In the genomic region with DNA sequence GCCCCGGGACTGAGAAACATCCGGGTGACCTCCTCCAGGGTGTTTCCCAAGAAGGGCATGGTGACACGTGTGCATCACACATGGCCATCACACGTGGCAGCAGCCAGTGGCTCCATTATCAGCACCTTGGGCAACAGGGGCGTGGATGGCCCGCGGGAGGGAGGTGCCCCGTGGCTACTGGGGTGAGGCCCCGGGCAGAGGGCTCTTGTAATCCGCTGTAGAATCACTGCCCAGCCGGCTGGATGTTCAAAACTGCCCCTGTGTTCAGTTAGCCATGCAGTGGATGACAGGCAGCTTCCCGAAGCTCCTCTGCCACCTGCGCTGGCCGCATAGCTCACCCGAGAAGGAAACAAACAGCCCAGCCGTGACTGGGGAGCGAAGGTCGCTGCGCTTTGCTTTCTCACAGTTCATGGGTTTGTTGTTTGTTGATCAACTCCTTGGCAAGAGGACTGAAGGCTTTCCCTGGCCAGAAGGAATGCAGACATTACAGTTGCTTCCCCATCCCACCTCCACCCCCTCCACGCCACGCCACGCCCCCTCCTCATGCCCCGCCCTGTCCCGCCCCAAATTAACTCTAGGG, we compare ENCODE assay signal across 8 mouse cellular contexts. TPM values are rescaled to one million over a fixed set of nuclear protein-coding genes. Genes with fewer than 3 reads are reported as not detected.
DNase-seq lines count a peak whose midpoint lies in the region; ATAC-seq and TF ChIP-seq lines count a peak whose summit lies in the region.

No protein-coding gene starts in this region.

- peak; percentile 50; the same call in 1 of the 2 replicates for ATAC-seq in common myeloid progenitor, adult 5-6 weeks (replicated peaks; ENCODE audit: low read depth, poor library complexity, severe bottlenecking)
- ATAC-seq in hindbrain, postnatal 0 days = no peak
- ATAC-seq in liver, embryonic 14.5 days (ENCODE audit: insufficient read depth) = peak; percentile 40; the same call in 1 of the 2 replicates

- H3K36me3 ChIP-seq in hindbrain, postnatal 0 days (ENCODE audit: insufficient read depth, low read length) = no peaks in the 10 kb centered on the region
- H3K36me3 ChIP-seq in liver, embryonic 14.5 days (replicated peaks; ENCODE audit: control insufficient read depth, insufficient read depth, low read depth) = no peaks in the 10 kb centered on the region
- H3K36me3 ChIP-seq in small intestine, adult 2 months (ENCODE audit: control insufficient read depth, insufficient read depth, low read length) = peaks cover 22% of the 10 kb centered on the region

- no peaks in the 10 kb centered on the region for H3K9me3 ChIP-seq in hindbrain, postnatal 0 days (ENCODE audit: low read length)
- no peaks in the 10 kb centered on the region for H3K9me3 ChIP-seq in liver, embryonic 14.5 days (ENCODE audit: control insufficient read depth, low read length)

- H3K27ac ChIP-seq in hindbrain, postnatal 0 days = no peak overlapping the region
- no peak overlapping the region for H3K27ac ChIP-seq in liver, embryonic 14.5 days
- peak overlapping the region; percentile 88 for H3K27ac ChIP-seq in small intestine, adult 2 months (ENCODE audit: insufficient read depth, low read depth, low read length)

- H3K4me2 ChIP-seq in hindbrain, postnatal 0 days (ENCODE audit: low read depth, low read length) = peak overlapping the region; percentile 34; the same call in 1 of the 2 replicates
- H3K4me2 ChIP-seq in liver, embryonic 14.5 days (ENCODE audit: low read depth) = peak overlapping the region; percentile 48

- TF ChIP-seq EP300 in liver, embryonic 14.5 days (IDR thresholded peaks at IDR 0.05; ENCODE audit: low read depth) = no peak

- WGBS in hindbrain, postnatal 0 days = 24% methylated on average over 24 of the region's 24 CpGs
- WGBS in liver, embryonic 14.5 days (ENCODE audit: insufficient replicate concordance) = 15% methylated on average over 24 of the region's 24 CpGs
- 11% methylated on average over 24 of the region's 24 CpGs for WGBS in small intestine, adult 2 months

- no peak for TF ChIP-seq CTCF in hindbrain, postnatal 0 days (IDR thresholded peaks at IDR 0.05; ENCODE audit: low read depth)
- TF ChIP-seq CTCF in liver, embryonic 14.5 days (IDR thresholded peaks at IDR 0.05; ENCODE audit: low read depth) = no peak
- TF ChIP-seq CTCF in small intestine, adult 2 months (IDR thresholded peaks at IDR 0.05; ENCODE audit: extremely low read depth, insufficient read length, insufficient replicate concordance, low read depth, low read length) = no peak

- H3K4me1 ChIP-seq in hindbrain, postnatal 0 days (ENCODE audit: insufficient read depth, low read length) = no peaks in the 10 kb centered on the region
- H3K4me1 ChIP-seq in liver, embryonic 14.5 days (replicated peaks; ENCODE audit: control insufficient read depth in 2 of 2, insufficient read depth in 2 of 2, low read length in 1 of 2) = peaks cover 2 to 7% of the 10 kb centered on the region in 2 experiments; a peak in 2 of 4 replicates
- peaks cover 24% of the 10 kb centered on the region for H3K4me1 ChIP-seq in small intestine, adult 2 months (ENCODE audit: control insufficient read depth, insufficient read depth, insufficient read length, low read length)

- H3K27me3 ChIP-seq in hindbrain, postnatal 0 days (ENCODE audit: insufficient read depth, low read length) = no peaks in the 10 kb centered on the region
- no peaks in the 10 kb centered on the region for H3K27me3 ChIP-seq in liver, embryonic 14.5 days (ENCODE audit: control insufficient read depth, insufficient read depth, low read length)
- no peaks in the 10 kb centered on the region for H3K27me3 ChIP-seq in small intestine, adult 2 months (ENCODE audit: control insufficient read depth, insufficient read depth, low read length)

- peak; percentile 60 for DNase-seq in adrenal gland, adult 2 months
- no peak for DNase-seq in adrenal gland, postnatal 4 days (ENCODE audit: low spot score in 2 of 2)
- DNase-seq in hindbrain, postnatal 0 days (ENCODE audit: low spot score) = no peak
- DNase-seq in liver, embryonic 14.5 days (ENCODE audit: low read depth in 3 of 3, low spot score in 3 of 3) = no peak
- no peak for DNase-seq in left cerebral cortex, adult 9 months (ENCODE audit: low spot score in 2 of 2)
- no peak for DNase-seq in right cerebral cortex, postnatal 36 days (ENCODE audit: low spot score in 2 of 2)

- no peak overlapping the region for H3K4me3 ChIP-seq in hindbrain, postnatal 0 days (ENCODE audit: low read length)
- peak overlapping the region; percentile 3 to 27; a peak in 3 of 4 replicates for H3K4me3 ChIP-seq in liver, embryonic 14.5 days (ENCODE audit: insufficient read depth in 1 of 2, low read depth in 2 of 2, low read length in 2 of 2)
- peak overlapping the region; percentile 49 for H3K4me3 ChIP-seq in small intestine, adult 2 months (ENCODE audit: low read depth, low read length)

- TF ChIP-seq POLR2A in small intestine, adult 2 months (IDR thresholded peaks at IDR 0.05; ENCODE audit: low read depth, low read length) = no peak

- H3K9ac ChIP-seq in hindbrain, postnatal 0 days (replicated peaks; ENCODE audit: low read length) = no peak overlapping the region
- peak overlapping the region; percentile 2; the same call in 1 of the 2 replicates for H3K9ac ChIP-seq in liver, embryonic 14.5 days (replicated peaks)

RNA-seq across cellular contexts. Expression of a gene that starts 13.7 kb away (rescaled TPM):
- total RNA-seq in adrenal gland, adult 2 months (2021) = 1 to 10 TPM in 1 of 2 experiments, under 1 TPM in 1; 0.90 to 9.9 TPM
- 8.9 and 10.5 TPM in 2 replicates for polyA plus RNA-seq in adrenal gland, adult 2 months (2012; rRNA removed)
- 1 to 10 TPM in 1 of 2 experiments, under 1 TPM in 1; 0.73 to 3.5 TPM for total RNA-seq in adrenal gland, postnatal 4 days (2021)
- not detected in 2 replicates for total RNA-seq in common myeloid progenitor, adult 5-6 weeks (2017)
- total RNA-seq in hindbrain, postnatal 0 days (2014; rRNA removed) = 1.5 and 2.9 TPM in 2 replicates
- polyA plus RNA-seq in hindbrain, postnatal 0 days (2015; fragmentation: Nextera tagmentation; extraction: Ambion mirVana) = 2.7 and 3.0 TPM in 2 replicates
- 0.08 and 0.19 TPM in 2 replicates for polyA plus RNA-seq in liver, embryonic 14.5 days (2012; rRNA removed)
- polyA plus RNA-seq in liver, embryonic 14.5 days (2014; fragmentation: Nextera tagmentation; extraction: Ambion mirVana) = 0.18 and 0.43 TPM in 2 replicates
- polyA plus RNA-seq in small intestine, adult 2 months (2012; rRNA removed) = 165 and 177 TPM in 2 replicates

RNA-seq across cellular contexts. Expression of a gene that starts 16.0 kb away (rescaled TPM):
- total RNA-seq in adrenal gland, adult 2 months (2021) = not detected
- polyA plus RNA-seq in adrenal gland, adult 2 months (2012; rRNA removed) = not detected in 2 replicates
- total RNA-seq in adrenal gland, postnatal 4 days (2021) = not detected
- not detected in 2 replicates for total RNA-seq in common myeloid progenitor, adult 5-6 weeks (2017)
- not detected in 2 replicates for total RNA-seq in hindbrain, postnatal 0 days (2014; rRNA removed)
- polyA plus RNA-seq in hindbrain, postnatal 0 days (2015; fragmentation: Nextera tagmentation; extraction: Ambion mirVana) = not detected in 2 replicates
- polyA plus RNA-seq in liver, embryonic 14.5 days (2012; rRNA removed) = 0.04 TPM in 1 of 2 replicates, not detected in the other
- polyA plus RNA-seq in liver, embryonic 14.5 days (2014; fragmentation: Nextera tagmentation; extraction: Ambion mirVana) = 0.24 TPM in 1 of 2 replicates, not detected in the other
- polyA plus RNA-seq in small intestine, adult 2 months (2012; rRNA removed) = 47.2 and 68.9 TPM in 2 replicates

RNA-seq across cellular contexts. Expression of a gene that starts 45.6 kb away (rescaled TPM):
- total RNA-seq in adrenal gland, adult 2 months (2021) = 1 to 10 TPM; 1.0 to 2.0 TPM
- 1.9 and 2.2 TPM in 2 replicates for polyA plus RNA-seq in adrenal gland, adult 2 months (2012; rRNA removed)
- total RNA-seq in adrenal gland, postnatal 4 days (2021) = 1 to 10 TPM; 3.1 to 3.8 TPM
- 1.7 and 2.0 TPM in 2 replicates for total RNA-seq in common myeloid progenitor, adult 5-6 weeks (2017)
- total RNA-seq in hindbrain, postnatal 0 days (2014; rRNA removed) = 4.9 and 5.4 TPM in 2 replicates
- 0.52 and 0.74 TPM in 2 replicates for polyA plus RNA-seq in hindbrain, postnatal 0 days (2015; fragmentation: Nextera tagmentation; extraction: Ambion mirVana)
- polyA plus RNA-seq in liver, embryonic 14.5 days (2012; rRNA removed) = 0.25 and 0.31 TPM in 2 replicates
- 0.05 and 0.08 TPM in 2 replicates for polyA plus RNA-seq in liver, embryonic 14.5 days (2014; fragmentation: Nextera tagmentation; extraction: Ambion mirVana)
- 2.6 and 3.5 TPM in 2 replicates for polyA plus RNA-seq in small intestine, adult 2 months (2012; rRNA removed)
